Mouse (Mus musculus): ENCODE results near the gene Gnpda2. TPM values are rescaled to one million over a fixed set of nuclear protein-coding genes. Genes with fewer than 3 reads are reported as not detected.

Gene Gnpda2
- 0.15 and 0.35 TPM in 2 replicates for polyA plus RNA-seq (2012)

- no peak for TF ChIP-seq GATA1 (IDR thresholded peaks at IDR 0.05; ENCODE audit: low read length)
Measured at GRCm38 (mm10) chr5:69591640-69592461, at the start of gene Gnpda2. Gene Gnpda2 (minus strand): TSS chr5:69592340.

DNA sequence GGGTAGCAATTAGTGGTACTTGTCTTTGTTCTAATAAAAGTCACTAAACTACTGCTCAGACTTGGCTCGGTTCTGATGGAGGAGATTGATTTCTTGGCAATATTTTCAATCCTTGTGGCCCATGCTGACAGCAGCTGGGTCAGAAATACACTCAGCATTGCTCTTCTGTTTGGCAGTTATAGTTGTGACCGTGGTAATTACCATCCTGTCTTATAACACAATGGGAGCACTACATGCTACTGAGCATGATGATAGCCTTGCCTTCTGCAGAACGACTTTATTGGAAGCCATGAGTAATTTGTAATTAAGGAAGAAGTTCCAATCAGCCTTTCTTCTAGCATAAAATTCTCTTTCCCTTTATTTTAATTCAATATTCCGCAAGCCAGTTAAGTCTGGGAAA is 42.6 kb upstream of the Gnpda2 start:
- no peak for TF ChIP-seq GATA1 (IDR thresholded peaks at IDR 0.05; ENCODE audit: low read length)

DNA sequence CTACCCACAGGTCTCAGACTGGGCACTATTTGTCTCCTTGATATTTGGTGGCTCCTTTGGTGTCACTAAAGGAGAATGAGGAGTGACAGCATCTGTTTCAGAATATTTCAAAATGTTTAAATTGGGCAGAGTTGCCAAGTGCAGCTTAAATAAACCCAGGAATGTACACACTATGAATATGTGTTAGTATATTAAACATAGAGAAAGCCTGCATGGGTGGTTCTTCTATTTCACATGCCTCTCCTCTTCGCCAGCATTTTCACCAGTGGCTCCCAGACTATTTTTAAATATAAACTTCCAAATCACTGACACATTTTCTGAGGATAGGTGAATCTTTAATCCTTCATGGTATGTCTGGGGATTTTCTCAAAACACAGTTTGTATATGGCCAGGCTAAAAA is 28.8 kb upstream of the Gnpda2 start:
- no peak for TF ChIP-seq GATA1 (IDR thresholded peaks at IDR 0.05; ENCODE audit: low read length)

GRCm38 (mm10) chr5:69613209-69613796 is 21.2 kb upstream of the Gnpda2 start:
- TF ChIP-seq GATA1 (IDR thresholded peaks at IDR 0.05; ENCODE audit: low read length): no peak

- TF ChIP-seq GATA1 (IDR thresholded peaks at IDR 0.05; ENCODE audit: low read length): no peak
Measured at GRCm38 (mm10) chr5:69601027-69601426, 8.9 kb upstream of the Gnpda2 start.

- no peak for TF ChIP-seq GATA1 (IDR thresholded peaks at IDR 0.05; ENCODE audit: low read length)
Measured at GRCm38 (mm10) chr5:69557404-69557935, 34.7 kb downstream of the Gnpda2 start.

- TF ChIP-seq GATA1 (IDR thresholded peaks at IDR 0.05; ENCODE audit: low read length): no peak
Measured at GRCm38 (mm10) chr5:69556628-69557403, 35.3 kb downstream of the Gnpda2 start, which contains the start of gene Guf1. Gene Guf1 (plus strand): TSS chr5:69556923.

DNA sequence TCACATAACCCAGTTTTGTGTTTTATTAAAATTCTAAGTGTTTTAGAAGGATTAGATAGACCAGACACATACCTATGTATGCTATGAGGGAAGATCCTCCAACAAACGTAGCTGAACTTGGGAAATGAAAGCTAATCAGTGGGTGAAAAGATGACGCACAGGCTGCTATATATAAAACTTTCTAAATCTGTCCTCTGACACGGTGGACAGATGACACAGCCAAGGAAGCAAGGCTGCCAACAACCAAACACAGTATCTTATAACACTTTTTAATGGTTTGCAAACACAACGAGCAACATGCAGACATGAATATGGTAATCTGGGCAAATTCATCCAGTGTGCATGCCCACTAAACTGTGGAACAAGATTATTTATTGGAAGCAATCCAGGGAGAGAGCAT is 49.7 kb downstream of the Gnpda2 start, which contains the start of gene Yipf7:
TSS of gene Yipf7 (minus strand) at position 160 of the 400 bp plus-strand sequence.
- TF ChIP-seq GATA1 (IDR thresholded peaks at IDR 0.05; ENCODE audit: low read length): no peak

DNA sequence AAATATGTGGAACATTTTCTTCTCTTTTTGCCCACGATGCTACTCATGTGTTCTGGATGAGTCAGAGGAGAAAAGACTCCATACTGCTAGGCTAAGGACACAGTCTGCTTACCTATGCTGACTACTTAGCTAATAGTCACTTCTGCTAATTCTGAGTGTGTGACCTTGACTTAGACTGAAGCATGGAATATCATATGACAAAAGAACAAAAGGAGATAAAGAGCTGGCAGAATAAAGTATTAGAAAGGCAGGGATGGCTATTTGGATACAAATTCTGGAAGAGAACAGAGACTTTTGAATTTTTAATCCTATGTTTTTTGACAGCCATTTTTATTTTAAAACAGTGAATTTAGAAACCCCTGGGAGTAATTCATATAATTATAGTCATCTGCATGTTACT is 50.5 kb downstream of the Gnpda2 start:
- TF ChIP-seq GATA1 (IDR thresholded peaks at IDR 0.05; ENCODE audit: low read length): no peak

DNA sequence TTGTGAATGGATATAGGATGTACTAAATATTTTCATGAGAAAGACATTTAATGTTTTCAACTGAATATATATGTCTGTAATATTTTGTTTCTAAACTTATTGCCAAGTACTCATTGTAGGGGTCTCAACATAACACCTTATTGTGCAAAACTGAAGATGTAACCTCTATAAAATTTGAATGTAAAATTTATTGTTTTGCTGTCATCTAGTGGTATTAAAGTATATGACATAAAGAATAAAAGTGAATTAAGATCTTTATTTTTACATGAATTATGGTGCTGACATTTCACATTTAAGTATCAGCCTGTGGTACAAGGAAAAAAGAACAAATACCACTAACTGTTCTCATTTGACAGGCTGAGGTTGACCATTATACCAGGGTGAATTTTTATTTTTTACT is 68.2 kb downstream of the Gnpda2 start:
- no peak for TF ChIP-seq GATA1 (IDR thresholded peaks at IDR 0.05; ENCODE audit: low read length)

Other genes starting within 250 kb of the Gnpda2 start
- not detected in 2 replicates for gene Yipf7, start 49.7 kb downstream of the Gnpda2 start, polyA plus RNA-seq (2012)
- gene Guf1, start 35.4 kb downstream of the Gnpda2 start, polyA plus RNA-seq (2012): 3.1 and 4.4 TPM in 2 replicates